Mouse (Mus musculus) frontal cortex, postnatal 14 days (tissue): ENCODE results near the gene E130218I03Rik.
"Not testable (repeated sequence)": the region's sequence is repeated elsewhere in the genome, so short reads cannot be mapped to it uniquely, and the experiment has no call there.

ENCODE experiments used
- DNase-seq, 2 experiments: peaks; one replicate each; pipeline ENCODE4 v3.0.0; 2022; ENCODE audit warnings: low spot score in 2 of 2

E130218I03Rik gene

GRCm38 (mm10) chr4:134252131-134252910, 8.9 kb downstream of the E130218I03Rik start:
- no peak for DNase-seq

- no peak for DNase-seq
Observed at GRCm38 (mm10) chr4:134252911-134253721, 9.7 kb downstream of the E130218I03Rik start.

GRCm38 (mm10) chr4:134253722-134254324, 10.4 kb downstream of the E130218I03Rik start, which contains the start of gene Grrp1:
Gene Grrp1, minus strand, starts transcription at chr4:134254106.
- no peak for DNase-seq

GRCm38 (mm10) chr4:134254835-134255234, 11.4 kb downstream of the E130218I03Rik start:
- DNase-seq: no peak

GRCm38 (mm10) chr4:134255854-134256253, 12.4 kb downstream of the E130218I03Rik start:
- no peak for DNase-seq

- no peak for DNase-seq
Observed at GRCm38 (mm10) chr4:134256407-134257197, 13.1 kb downstream of the E130218I03Rik start.

- DNase-seq: no peak
Observed at GRCm38 (mm10) chr4:134257198-134258009, 13.9 kb downstream of the E130218I03Rik start.

- DNase-seq: no peak
Observed at GRCm38 (mm10) chr4:134258354-134258753, 14.9 kb downstream of the E130218I03Rik start.

GRCm38 (mm10) chr4:134263191-134263590, 19.7 kb downstream of the E130218I03Rik start:
- DNase-seq: no peak

- no peak for DNase-seq
Observed at GRCm38 (mm10) chr4:134265860-134266585, 22.6 kb downstream of the E130218I03Rik start.

GRCm38 (mm10) chr4:134268102-134268655, 24.7 kb downstream of the E130218I03Rik start:
- DNase-seq: no peak

GRCm38 (mm10) chr4:134269622-134270021, 26.2 kb downstream of the E130218I03Rik start:
- DNase-seq: not testable (repeated sequence)

- no peak for DNase-seq
Observed at GRCm38 (mm10) chr4:134271979-134272378, 28.5 kb downstream of the E130218I03Rik start.

GRCm38 (mm10) chr4:134272731-134273416, 29.4 kb downstream of the E130218I03Rik start:
- no peak for DNase-seq

- DNase-seq: no peak
Observed at GRCm38 (mm10) chr4:134273417-134274345, 30.2 kb downstream of the E130218I03Rik start.

GRCm38 (mm10) chr4:134284942-134285341, 41.5 kb downstream of the E130218I03Rik start:
- no peak for DNase-seq

GRCm38 (mm10) chr4:134286226-134287167, 43.0 kb downstream of the E130218I03Rik start:
- DNase-seq: no peak
